Mouse (Mus musculus) limb, embryonic 13.5 days (tissue): ENCODE results near the gene Tab2. TPM values are rescaled to one million over a fixed set of nuclear protein-coding genes. Genes with fewer than 3 reads are reported as not detected.
"Not testable (repeated sequence)": the region's sequence is repeated elsewhere in the genome, so short reads cannot be mapped to it uniquely, and the experiment has no call there.

ENCODE experiments used
- ATAC-seq: fragments of 200-750 bp; cut with Nextera tagmentation; 2 replicates; pipeline ENCODE4 v1.8.0; 2017; ENCODE audit warnings: low read depth, moderate number of reproducible peaks, moderate TSS enrichment; ENCODE audit not compliant: low FRiP score
- H3K27ac ChIP-seq: fragments of 300-500 bp; sonication (generic); 2 replicates; pipeline ENCODE4 v1.5.1; 2015; ENCODE audit warnings: inconsistent platforms, mild to moderate bottlenecking, moderate library complexity
- H3K27me3 ChIP-seq: fragments of 300-500 bp; sonication (generic); 2 replicates; pipeline ENCODE4 v1.6.1; 2015; ENCODE audit warnings: mild to moderate bottlenecking, inconsistent platforms
- H3K36me3 ChIP-seq: fragments of 300-500 bp; sonication (generic); 2 replicates; pipeline ENCODE4 v1.6.1; 2015; ENCODE audit warnings: inconsistent platforms, mild to moderate bottlenecking, moderate library complexity
- H3K4me1 ChIP-seq: fragments of 300-500 bp; sonication (generic); 2 replicates; pipeline ENCODE4 v1.6.1; 2015; ENCODE audit warnings: inconsistent platforms
- H3K4me2 ChIP-seq: fragments of 300-500 bp; sonication (generic); replicated peaks from 2 replicates; pipeline ENCODE4 v1.6.1; 2015; ENCODE audit warnings: inconsistent platforms, mild to moderate bottlenecking, moderate library complexity
- H3K4me3 ChIP-seq: fragments of 300-500 bp; sonication (generic); 2 replicates; pipeline ENCODE4 v1.5.1; 2015; ENCODE audit warnings: moderate library complexity, mild to moderate bottlenecking, inconsistent platforms
- H3K9ac ChIP-seq: fragments of 300-500 bp; sonication (generic); 2 replicates; pipeline ENCODE4 v1.6.1; 2015; ENCODE audit warnings: mild to moderate bottlenecking, inconsistent platforms
- H3K9me3 ChIP-seq: fragments of 300-500 bp; sonication (generic); 2 replicates; pipeline ENCODE4 v1.6.1; 2016; ENCODE audit warnings: inconsistent platforms
- WGBS: fragments of 180-500 bp; shearing (Covaris S2); methylation state at CpG from one replicate; pipeline ENCODE4 v1.1.7; 2015; 5-methylcytosine and 5-hydroxymethylcytosine counted together
- polyA plus RNA-seq: library from polyadenylated mRNA; unstranded; fragments of >200 nt; fragmentation: Nextera tagmentation; extraction: Ambion mirVana; gene quantifications from 2 replicates; pipeline ENCODE4 v1.2.1, GENCODE M21; 2015

Gene Tab2
- polyA plus RNA-seq, 1 experiment from 2014 or later: 29.7 TPM

DNA sequence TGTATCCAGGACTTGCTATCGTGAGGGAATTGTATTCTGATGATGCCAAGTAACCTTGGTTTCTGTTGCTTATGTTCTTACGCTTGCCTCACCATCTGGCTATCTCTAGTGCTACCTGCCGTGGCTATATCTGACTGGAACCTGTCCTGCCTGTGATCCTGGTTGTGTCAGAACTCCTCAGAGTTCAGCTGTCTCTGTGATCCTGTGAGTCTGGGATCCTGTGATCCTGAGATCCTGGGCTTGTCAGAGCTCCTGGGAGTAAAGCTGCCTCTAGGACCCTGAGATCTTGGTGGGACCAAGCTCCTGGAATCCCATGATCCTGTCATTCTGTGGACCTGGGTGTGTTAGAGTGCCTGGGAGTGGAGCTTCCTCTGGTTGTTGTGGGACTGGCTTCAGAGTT, 74.1 kb downstream of the Tab2 start:
- H3K4me1 ChIP-seq: no peaks in the 10 kb centered on the region
- no peaks in the 10 kb centered on the region for H3K36me3 ChIP-seq
- no peak overlapping the region for H3K4me3 ChIP-seq
- no peak for ATAC-seq
- H3K9me3 ChIP-seq: no peaks in the 10 kb centered on the region
- H3K9ac ChIP-seq: no peak overlapping the region
- H3K27ac ChIP-seq: no peak overlapping the region
- H3K4me2 ChIP-seq: no peak overlapping the region
- WGBS: 81% methylated on average over 3 of the region's 3 CpGs
- H3K27me3 ChIP-seq: no peaks in the 10 kb centered on the region

DNA sequence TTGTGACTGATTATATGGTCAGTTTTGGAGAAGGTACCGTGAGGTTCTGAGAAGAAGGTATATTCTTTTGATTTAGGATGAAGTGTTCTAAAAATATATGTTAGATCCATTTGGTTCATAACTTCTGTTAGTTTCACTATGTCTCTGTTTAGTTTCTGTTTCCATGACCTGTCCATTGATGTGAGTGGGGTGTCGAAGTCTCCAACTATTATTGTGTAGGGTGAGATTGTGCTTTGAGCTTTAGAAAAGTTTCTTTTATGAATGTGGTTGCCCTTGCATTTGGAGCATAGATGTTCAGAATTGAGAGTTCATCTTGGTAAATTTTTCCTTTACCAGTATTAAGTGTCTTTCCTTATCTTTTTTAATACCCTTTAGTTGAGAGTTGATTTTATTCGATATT, 75.7 kb downstream of the Tab2 start:
- not testable (repeated sequence) for H3K4me1 ChIP-seq, H3K27me3 ChIP-seq, H3K27ac ChIP-seq, ATAC-seq, H3K4me2 ChIP-seq, H3K36me3 ChIP-seq, H3K9me3 ChIP-seq, H3K9ac ChIP-seq, H3K4me3 ChIP-seq
- 91% methylated on average over 3 of the region's 3 CpGs for WGBS

- H3K4me1 ChIP-seq: peaks cover 8% of the 10 kb centered on the region
- H3K4me3 ChIP-seq: no peak overlapping the region
- peaks cover 5% of the 10 kb centered on the region for H3K27me3 ChIP-seq
- no peaks in the 10 kb centered on the region for H3K36me3 ChIP-seq
- no peak overlapping the region for H3K9ac ChIP-seq
- 83% methylated on average over 7 of the region's 7 CpGs for WGBS
- ATAC-seq: no peak
- no peak overlapping the region for H3K27ac ChIP-seq
- no peaks in the 10 kb centered on the region for H3K9me3 ChIP-seq
- H3K4me2 ChIP-seq: no peak overlapping the region
Measured at GRCm38 (mm10) chr10:7874194-7874593, 81.8 kb downstream of the Tab2 start.

DNA sequence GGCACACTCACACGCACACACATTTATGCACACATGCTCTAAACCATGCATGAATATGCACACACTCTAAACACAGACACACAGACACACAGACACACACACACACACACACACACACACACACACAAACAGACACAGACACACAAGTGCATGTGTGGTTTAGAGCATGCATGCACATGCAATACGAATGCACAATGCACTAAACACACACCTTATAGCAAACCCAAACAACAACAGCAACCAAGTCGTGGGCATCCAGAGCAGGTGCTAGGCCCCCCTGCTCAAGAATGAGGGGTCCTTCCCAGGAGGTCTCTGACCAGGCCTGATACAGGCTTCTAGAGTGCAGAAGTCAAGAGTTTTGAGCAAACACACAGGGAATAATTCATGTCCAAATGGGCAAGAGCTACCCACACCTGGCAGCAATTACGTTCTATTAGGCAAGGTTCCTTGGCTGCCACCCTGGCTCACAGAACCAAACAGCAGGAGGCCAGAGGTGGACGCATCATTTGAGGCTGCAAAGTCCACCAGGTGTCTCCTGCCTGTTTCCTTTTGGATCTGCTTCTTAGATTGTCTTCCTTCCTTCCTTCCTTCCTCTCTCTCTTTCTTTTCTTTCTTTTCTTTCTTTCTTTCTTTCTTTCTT, 84.5 kb downstream of the Tab2 start:
- Histone ChIP-seq H3K4me1 (peaks cover 17% of the 10 kb centered on the region), H3K9ac (no peak overlapping the region), H3K27ac (no peak overlapping the region), H3K4me2 (no peak overlapping the region), H3K4me3 (no peak overlapping the region), H3K9me3 (no peaks in the 10 kb centered on the region), H3K27me3 (peaks cover 32% of the 10 kb centered on the region), H3K36me3 (no peaks in the 10 kb centered on the region)
- WGBS: 71% methylated on average over 5 of the region's 5 CpGs
- ATAC-seq: no peak

- H3K4me2 ChIP-seq: no peak overlapping the region
Measured at GRCm38 (mm10) chr10:7870571-7871315, 85.3 kb downstream of the Tab2 start.

DNA sequence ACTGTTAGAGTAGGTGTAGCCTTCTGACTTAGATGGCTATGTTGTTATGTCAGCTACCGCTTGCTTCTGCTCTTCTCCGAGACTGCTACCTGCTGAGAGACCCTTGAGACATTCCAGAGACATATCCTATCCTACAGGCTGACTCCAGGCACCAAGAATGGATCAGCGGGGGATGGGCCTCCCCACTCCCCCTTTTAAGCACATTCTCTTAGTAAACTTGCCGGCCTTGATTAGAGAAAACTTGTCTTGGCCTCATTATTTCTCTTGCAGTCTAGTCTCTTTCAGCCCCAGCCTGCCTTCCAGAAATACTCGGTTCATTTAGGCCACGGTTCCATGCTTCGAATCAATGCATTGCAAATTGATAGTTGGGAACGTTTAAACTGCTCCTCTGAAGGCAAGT, 86.3 kb downstream of the Tab2 start:
- 55% methylated on average over 8 of the region's 8 CpGs for WGBS

More at GRCm38 (mm10) chr10:7870571-7871315, 85.3 kb downstream of the Tab2 start:
- ATAC-seq: no peak
- no peak overlapping the region for H3K4me3 ChIP-seq
- 62% methylated on average over 11 of the region's 11 CpGs for WGBS
- no peak overlapping the region for H3K27ac ChIP-seq
- no peak overlapping the region for H3K9ac ChIP-seq
- no peaks in the 10 kb centered on the region for H3K9me3 ChIP-seq
- peaks cover 17% of the 10 kb centered on the region for H3K4me1 ChIP-seq
- H3K36me3 ChIP-seq: no peaks in the 10 kb centered on the region
- peaks cover 37% of the 10 kb centered on the region for H3K27me3 ChIP-seq

GRCm38 (mm10) chr10:7867666-7868030, 88.4 kb downstream of the Tab2 start:
- peaks cover 37% of the 10 kb centered on the region for H3K27me3 ChIP-seq
- peak overlapping the region; percentile 76 for H3K4me2 ChIP-seq
- H3K9ac ChIP-seq: peak overlapping the region; percentile 66
- H3K36me3 ChIP-seq: no peaks in the 10 kb centered on the region
- H3K4me1 ChIP-seq: peaks cover 22% of the 10 kb centered on the region
- no peak for ATAC-seq
- H3K4me3 ChIP-seq: peak overlapping the region; percentile 44
- H3K27ac ChIP-seq: no peak overlapping the region
- 27% methylated on average over 21 of the region's 21 CpGs for WGBS
- no peaks in the 10 kb centered on the region for H3K9me3 ChIP-seq

More for the DNA sequence above, 86.3 kb downstream of the Tab2 start:
- Histone ChIP-seq H3K4me2 (no peak overlapping the region), H3K27me3 (peaks cover 37% of the 10 kb centered on the region), H3K9me3 (no peaks in the 10 kb centered on the region), H3K9ac (no peak overlapping the region), H3K4me1 (peaks cover 17% of the 10 kb centered on the region), H3K36me3 (no peaks in the 10 kb centered on the region), H3K27ac (no peak overlapping the region), H3K4me3 (no peak overlapping the region)
- ATAC-seq: no peak

DNA sequence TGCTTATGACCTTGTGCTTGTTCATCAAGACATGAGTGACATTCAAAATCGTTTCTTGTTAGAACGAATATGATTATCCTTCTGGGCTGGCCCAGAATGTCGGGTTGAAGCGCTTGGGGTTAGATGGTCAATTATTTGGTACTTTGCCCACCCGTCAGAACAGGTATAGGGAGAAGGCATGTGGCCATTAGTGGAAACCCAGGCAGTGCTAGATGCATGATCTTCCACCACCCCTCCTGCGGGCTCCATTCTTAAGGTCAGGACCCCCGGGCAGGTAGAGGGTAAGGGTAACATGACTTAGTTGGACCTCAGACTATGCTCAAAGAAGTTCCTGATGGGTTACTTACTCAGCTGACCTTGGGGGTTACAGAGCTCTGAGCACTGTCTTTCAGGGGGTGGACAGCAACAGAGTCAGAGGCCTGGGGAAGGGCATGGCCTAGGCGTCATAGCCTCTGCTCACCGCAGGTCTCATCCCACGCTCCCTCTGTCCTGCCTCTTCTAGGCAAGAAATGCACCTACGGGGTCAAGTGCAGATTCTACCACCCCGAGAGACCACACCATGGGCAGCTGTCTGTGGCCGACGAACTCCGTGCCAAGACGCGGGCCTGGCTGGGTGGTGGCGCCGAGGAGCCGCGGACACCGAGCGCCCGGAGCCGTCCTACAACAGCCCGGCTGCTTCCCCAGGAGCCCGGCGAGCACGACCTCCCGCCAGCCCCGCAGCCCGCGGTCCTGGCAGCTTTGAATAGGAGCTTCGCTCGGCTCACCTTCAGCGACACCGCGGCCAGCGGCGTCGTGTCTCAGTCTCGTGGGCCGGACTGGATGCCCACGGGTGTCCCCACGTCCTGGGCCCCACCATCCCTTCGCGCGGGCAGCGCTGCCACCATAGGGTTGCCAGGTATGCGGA, 89.0 kb downstream of the Tab2 start:
- peak overlapping the region; percentile 44 for H3K4me3 ChIP-seq
- H3K9me3 ChIP-seq: no peaks in the 10 kb centered on the region
- peaks cover 24% of the 10 kb centered on the region for H3K4me1 ChIP-seq
- peak overlapping the region; percentile 66 for H3K9ac ChIP-seq
- 18% methylated on average over 50 of the region's 50 CpGs for WGBS
- peaks cover 37% of the 10 kb centered on the region for H3K27me3 ChIP-seq
- H3K4me2 ChIP-seq: peak overlapping the region; percentile 76
- no peak for ATAC-seq
- H3K27ac ChIP-seq: no peak overlapping the region
- no peaks in the 10 kb centered on the region for H3K36me3 ChIP-seq

DNA sequence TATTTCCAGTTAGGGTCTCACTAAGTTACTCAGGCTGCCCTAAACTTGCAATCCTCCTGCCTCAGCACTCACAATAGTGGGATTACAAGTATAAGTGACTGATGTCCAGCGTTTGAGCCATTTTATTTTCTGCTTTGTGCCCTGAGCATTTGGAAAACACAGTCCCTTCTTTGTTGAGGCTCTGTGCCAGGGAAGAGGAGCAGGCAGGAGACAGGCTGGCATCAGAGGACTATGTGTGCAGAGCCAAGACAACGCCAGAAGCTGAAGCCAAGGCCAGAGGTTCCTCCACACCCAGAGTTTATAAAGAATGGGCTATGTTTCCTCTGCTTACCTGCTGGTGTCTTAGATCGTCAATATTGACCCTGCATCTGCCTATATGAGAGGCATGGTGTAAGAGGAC, 91.2 kb downstream of the Tab2 start:
- ATAC-seq: no peak
- 78% methylated on average over 3 of the region's 3 CpGs for WGBS
- Histone ChIP-seq H3K27ac (no peak overlapping the region), H3K4me2 (no peak overlapping the region), H3K4me3 (no peak overlapping the region), H3K36me3 (no peaks in the 10 kb centered on the region), H3K27me3 (peaks cover 37% of the 10 kb centered on the region), H3K9me3 (no peaks in the 10 kb centered on the region), H3K9ac (no peak overlapping the region), H3K4me1 (peaks cover 32% of the 10 kb centered on the region)

DNA sequence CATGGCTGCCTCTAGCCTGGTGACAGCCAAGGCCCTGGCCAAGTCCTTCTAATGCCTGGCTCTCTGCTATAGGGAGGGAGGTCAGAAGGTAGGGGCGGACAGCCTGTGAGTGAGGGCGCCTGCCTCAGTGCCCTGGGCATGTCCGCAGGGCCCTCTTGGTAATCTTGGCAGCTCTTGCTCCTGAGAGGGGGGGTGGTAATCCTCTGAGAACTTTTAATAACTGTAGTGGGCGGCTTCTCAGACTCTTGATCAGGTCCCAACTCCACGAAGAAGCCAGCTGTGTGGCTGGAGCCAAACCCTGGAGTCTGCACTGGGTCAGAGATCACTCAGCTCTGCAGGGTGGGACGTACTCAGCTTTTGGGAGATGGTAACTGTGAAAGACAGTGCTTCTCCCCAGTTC, 91.8 kb downstream of the Tab2 start:
- peaks cover 32% of the 10 kb centered on the region for H3K4me1 ChIP-seq
- H3K36me3 ChIP-seq: no peaks in the 10 kb centered on the region
- WGBS: 63% methylated on average over 6 of the region's 6 CpGs
- ATAC-seq: no peak
- no peak overlapping the region for H3K9ac ChIP-seq
- H3K27ac ChIP-seq: no peak overlapping the region
- no peaks in the 10 kb centered on the region for H3K9me3 ChIP-seq
- H3K4me3 ChIP-seq: no peak overlapping the region
- peaks cover 32% of the 10 kb centered on the region for H3K27me3 ChIP-seq
- no peak overlapping the region for H3K4me2 ChIP-seq

DNA sequence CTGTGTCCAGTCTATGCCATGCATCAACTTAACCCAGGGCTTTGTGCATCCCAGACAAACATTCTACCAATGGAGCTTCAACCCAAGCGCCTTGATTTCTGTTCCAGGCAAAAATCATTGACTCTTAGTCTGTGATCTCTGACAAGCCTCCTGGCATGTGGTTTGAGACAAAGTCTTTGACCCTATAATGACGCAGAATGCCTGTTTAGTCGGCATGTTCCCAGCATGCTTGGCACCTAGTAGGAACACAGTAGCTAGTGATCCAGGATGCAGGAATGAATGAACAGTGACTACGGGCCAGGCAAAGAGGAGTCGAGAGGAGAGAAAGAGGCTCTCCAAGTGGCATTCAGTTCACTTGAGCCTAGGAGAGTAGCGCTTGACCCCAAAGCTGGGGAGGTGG, 92.6 kb downstream of the Tab2 start:
- ATAC-seq: no peak
- Histone ChIP-seq H3K9ac (no peak overlapping the region), H3K9me3 (no peaks in the 10 kb centered on the region), H3K4me1 (peaks cover 32% of the 10 kb centered on the region), H3K4me2 (no peak overlapping the region), H3K36me3 (no peaks in the 10 kb centered on the region), H3K27ac (no peak overlapping the region), H3K27me3 (peaks cover 24% of the 10 kb centered on the region), H3K4me3 (no peak overlapping the region)
- WGBS: 95% methylated on average over 6 of the region's 6 CpGs
